Mouse (Mus musculus) midbrain, embryonic 15.5 days (tissue): ENCODE results near the gene Tfb1m. TPM values are rescaled to one million over a fixed set of nuclear protein-coding genes. Genes with fewer than 3 reads are reported as not detected.

Source experiments
- ATAC-seq: fragments of 200-750 bp; cut with Nextera tagmentation; replicated peaks from 2 replicates; pipeline ENCODE4 v1.8.0; 2017; ENCODE audit warnings: moderate TSS enrichment
- H3K27ac ChIP-seq: fragments of 300-500 bp; sonication (generic); 2 replicates; pipeline ENCODE4 v1.5.1; 2015; ENCODE audit warnings: mild to moderate bottlenecking, inconsistent platforms
- H3K27me3 ChIP-seq: fragments of 300-500 bp; sonication (generic); replicated peaks from 2 replicates; pipeline ENCODE4 v1.6.1; 2015; ENCODE audit warnings: inconsistent platforms
- H3K36me3 ChIP-seq: fragments of 300-500 bp; sonication (generic); replicated peaks from 2 replicates; pipeline ENCODE4 v1.6.1; 2015; ENCODE audit warnings: inconsistent platforms
- H3K4me1 ChIP-seq: fragments of 300-500 bp; sonication (generic); 2 replicates; pipeline ENCODE4 v1.6.1; 2015; ENCODE audit warnings: inconsistent platforms
- H3K4me2 ChIP-seq: fragments of 300-500 bp; sonication (generic); 2 replicates; pipeline ENCODE4 v1.6.1; 2015; ENCODE audit warnings: inconsistent platforms, mild to moderate bottlenecking, moderate library complexity
- H3K4me3 ChIP-seq: fragments of 300-500 bp; sonication (generic); 2 replicates; pipeline ENCODE4 v1.5.1; 2015; ENCODE audit warnings: mild to moderate bottlenecking, inconsistent platforms
- H3K9ac ChIP-seq: fragments of 300-500 bp; sonication (generic); 2 replicates; pipeline ENCODE4 v1.6.1; 2015; ENCODE audit warnings: mild to moderate bottlenecking, inconsistent platforms
- H3K9me3 ChIP-seq: fragments of 300-500 bp; sonication (generic); 2 replicates; pipeline ENCODE4 v1.6.1; 2016; ENCODE audit warnings: inconsistent platforms
- WGBS: fragments of 180-500 bp; shearing (Covaris S2); methylation state at CpG from one replicate; pipeline ENCODE4 v1.1.7; 2015; ENCODE audit warnings: mixed read lengths; 5-methylcytosine and 5-hydroxymethylcytosine counted together
- polyA plus RNA-seq: library from polyadenylated mRNA; unstranded; fragments of >200 nt; fragmentation: Nextera tagmentation; extraction: Ambion mirVana; gene quantifications from 2 replicates; pipeline ENCODE4 v1.2.1, GENCODE M21; 2015

Tfb1m gene
- polyA plus RNA-seq, 1 experiment from 2014 or later, result 11.7 TPM

GRCm38 (mm10) chr17:3505711-3506110 lies 51.9 kb downstream of the Tfb1m start:
- H3K9me3 ChIP-seq, result no peaks in the 10 kb centered on the region
- no peak overlapping the region for H3K9ac ChIP-seq
- ATAC-seq, result no peak
- H3K4me1 ChIP-seq, result no peaks in the 10 kb centered on the region
- no peaks in the 10 kb centered on the region for H3K27me3 ChIP-seq
- WGBS, result 81% methylated on average over 1 of the region's 1 CpGs
- H3K4me2 ChIP-seq, result no peak overlapping the region
- no peak overlapping the region for H3K4me3 ChIP-seq
- H3K36me3 ChIP-seq, result no peaks in the 10 kb centered on the region
- H3K27ac ChIP-seq, result no peak overlapping the region

DNA sequence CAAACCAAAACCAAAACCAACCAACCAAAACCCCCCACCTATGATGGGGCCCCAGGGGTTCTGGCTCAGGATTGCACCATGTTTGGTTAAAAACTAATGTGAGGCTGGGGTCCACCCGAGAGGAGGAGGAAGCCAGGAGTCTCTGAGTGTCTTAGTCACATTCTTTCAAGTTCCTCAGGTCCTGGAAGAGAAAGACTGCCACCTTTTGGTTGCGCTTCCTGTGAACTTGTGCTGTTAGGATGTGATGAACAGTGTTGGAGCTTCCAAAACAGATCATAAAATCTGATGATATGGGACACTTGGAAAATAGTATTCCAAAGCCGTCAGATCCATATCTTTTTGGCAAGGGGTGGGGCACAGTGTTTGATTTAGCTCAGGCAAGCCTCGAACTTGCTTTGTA lies 56.6 kb downstream of the Tfb1m start:
- Histone ChIP-seq H3K4me2 (no peak overlapping the region), H3K4me3 (no peak overlapping the region), H3K27me3 (no peaks in the 10 kb centered on the region), H3K4me1 (no peaks in the 10 kb centered on the region), H3K27ac (no peak overlapping the region), H3K36me3 (no peaks in the 10 kb centered on the region), H3K9ac (no peak overlapping the region), H3K9me3 (no peaks in the 10 kb centered on the region)
- WGBS, result 83% methylated on average over 4 of the region's 4 CpGs
- no peak for ATAC-seq

DNA sequence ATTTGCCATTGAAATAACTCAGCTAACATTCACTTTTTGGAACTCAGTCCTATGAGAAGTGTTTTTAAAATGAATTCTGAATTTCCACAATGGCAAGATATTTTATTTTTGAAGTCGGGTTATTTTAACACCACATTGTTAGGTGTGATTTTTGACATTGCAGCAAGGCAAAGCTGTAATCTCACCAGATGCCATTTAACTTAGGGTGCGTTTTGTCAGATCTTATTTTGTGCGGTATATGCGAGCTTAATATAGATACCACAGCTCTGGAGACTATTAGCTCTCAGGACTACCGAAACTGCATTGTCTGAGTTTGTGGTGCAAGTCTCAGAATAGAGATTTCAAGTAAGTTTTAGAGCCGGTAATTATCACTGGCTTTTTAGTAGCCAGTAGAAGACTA lies 57.5 kb downstream of the Tfb1m start:
- Histone ChIP-seq H3K4me2 (no peak overlapping the region), H3K4me3 (no peak overlapping the region), H3K4me1 (no peaks in the 10 kb centered on the region), H3K36me3 (no peaks in the 10 kb centered on the region), H3K9ac (no peak overlapping the region), H3K9me3 (no peaks in the 10 kb centered on the region), H3K27ac (no peak overlapping the region), H3K27me3 (no peaks in the 10 kb centered on the region)
- WGBS, result 92% methylated on average over 6 of the region's 6 CpGs
- ATAC-seq, result no peak

- Histone ChIP-seq H3K4me3 (no peak overlapping the region), H3K9ac (no peak overlapping the region), H3K27me3 (no peaks in the 10 kb centered on the region), H3K36me3 (no peaks in the 10 kb centered on the region), H3K4me1 (no peaks in the 10 kb centered on the region), H3K9me3 (no peaks in the 10 kb centered on the region), H3K27ac (no peak overlapping the region), H3K4me2 (no peak overlapping the region)
- WGBS, result 92% methylated on average over 8 of the region's 8 CpGs
- no peak for ATAC-seq
Measured at GRCm38 (mm10) chr17:3499468-3499867, 58.1 kb downstream of the Tfb1m start.

GRCm38 (mm10) chr17:3498580-3498979 lies 59.0 kb downstream of the Tfb1m start:
- no peaks in the 10 kb centered on the region for H3K36me3 ChIP-seq
- no peak overlapping the region for H3K4me3 ChIP-seq
- H3K4me1 ChIP-seq, result no peaks in the 10 kb centered on the region
- H3K27ac ChIP-seq, result no peak overlapping the region
- WGBS, result 94% methylated on average over 3 of the region's 3 CpGs
- no peak overlapping the region for H3K9ac ChIP-seq
- no peaks in the 10 kb centered on the region for H3K27me3 ChIP-seq
- ATAC-seq, result no peak
- H3K9me3 ChIP-seq, result no peaks in the 10 kb centered on the region
- H3K4me2 ChIP-seq, result no peak overlapping the region

DNA sequence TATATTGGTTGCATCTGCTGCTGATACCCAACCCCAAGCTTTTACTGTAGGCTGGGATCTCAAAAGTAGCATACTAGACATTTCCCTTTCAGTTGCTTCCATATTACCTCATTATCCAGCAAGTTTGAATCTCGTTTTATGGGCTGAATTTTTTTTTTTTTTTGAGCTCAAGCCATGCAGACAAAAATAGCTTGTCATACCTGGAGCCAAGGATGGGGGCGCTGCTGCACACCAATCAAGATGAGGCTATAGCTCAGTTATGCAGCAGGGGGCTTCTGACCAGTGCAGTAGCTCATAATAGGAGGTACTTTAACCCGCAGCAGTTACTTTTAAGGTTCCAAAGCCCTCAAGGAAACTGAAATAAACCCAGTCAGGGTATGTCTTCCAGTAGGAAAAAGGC lies 59.5 kb downstream of the Tfb1m start:
- H3K27me3 ChIP-seq, result no peaks in the 10 kb centered on the region
- 25% methylated on average over 3 of the region's 3 CpGs for WGBS
- H3K9ac ChIP-seq, result no peak overlapping the region
- no peaks in the 10 kb centered on the region for H3K36me3 ChIP-seq
- no peak for ATAC-seq
- no peaks in the 10 kb centered on the region for H3K4me1 ChIP-seq
- H3K9me3 ChIP-seq, result no peaks in the 10 kb centered on the region
- H3K4me2 ChIP-seq, result no peak overlapping the region
- no peak overlapping the region for H3K4me3 ChIP-seq
- H3K27ac ChIP-seq, result no peak overlapping the region

- no peak for ATAC-seq
- 93% methylated on average over 3 of the region's 3 CpGs for WGBS
- H3K9ac ChIP-seq, result no peak overlapping the region
Measured at GRCm38 (mm10) chr17:3496080-3496479, 61.5 kb downstream of the Tfb1m start.

DNA sequence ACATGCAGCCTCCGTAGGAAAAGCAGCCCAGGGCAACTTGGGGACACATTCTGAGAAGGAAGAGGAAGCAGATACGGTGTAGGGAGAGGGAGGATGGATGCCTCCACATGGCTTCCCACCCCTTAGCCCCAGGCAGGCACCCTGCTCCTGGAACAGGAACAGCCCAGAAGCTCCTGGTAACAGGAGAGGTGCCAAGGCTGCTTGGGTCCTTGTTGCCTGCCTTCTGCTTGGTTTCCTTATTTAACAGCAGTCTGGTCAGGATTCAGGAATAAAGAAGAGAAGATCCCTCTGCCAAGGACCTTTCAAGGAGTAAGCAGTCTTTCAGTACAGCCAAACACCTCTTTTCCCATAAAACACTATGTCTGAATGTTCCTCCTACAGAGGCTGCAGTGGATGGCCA lies 62.0 kb downstream of the Tfb1m start:
- WGBS, result 78% methylated on average over 2 of the region's 2 CpGs
- no peaks in the 10 kb centered on the region for H3K9me3 ChIP-seq
- no peaks in the 10 kb centered on the region for H3K27me3 ChIP-seq
- H3K36me3 ChIP-seq, result no peaks in the 10 kb centered on the region
- no peaks in the 10 kb centered on the region for H3K4me1 ChIP-seq
- H3K4me3 ChIP-seq, result no peak overlapping the region
- ATAC-seq, result no peak
- no peak overlapping the region for H3K27ac ChIP-seq
- H3K9ac ChIP-seq, result no peak overlapping the region
- H3K4me2 ChIP-seq, result no peak overlapping the region

More at GRCm38 (mm10) chr17:3496080-3496479, 61.5 kb downstream of the Tfb1m start:
- H3K27me3 ChIP-seq, result no peaks in the 10 kb centered on the region
- no peaks in the 10 kb centered on the region for H3K4me1 ChIP-seq
- no peaks in the 10 kb centered on the region for H3K9me3 ChIP-seq
- H3K36me3 ChIP-seq, result no peaks in the 10 kb centered on the region
- no peak overlapping the region for H3K4me2 ChIP-seq
- no peak overlapping the region for H3K4me3 ChIP-seq
- H3K27ac ChIP-seq, result no peak overlapping the region

GRCm38 (mm10) chr17:3491667-3492066 lies 65.9 kb downstream of the Tfb1m start:
- WGBS, result 90% methylated on average over 6 of the region's 6 CpGs
- no peaks in the 10 kb centered on the region for H3K9me3 ChIP-seq
- H3K4me3 ChIP-seq, result no peak overlapping the region
- H3K27ac ChIP-seq, result no peak overlapping the region
- H3K4me1 ChIP-seq, result no peaks in the 10 kb centered on the region
- no peaks in the 10 kb centered on the region for H3K36me3 ChIP-seq
- H3K9ac ChIP-seq, result no peak overlapping the region
- H3K4me2 ChIP-seq, result no peak overlapping the region
- ATAC-seq, result no peak
- H3K27me3 ChIP-seq, result no peaks in the 10 kb centered on the region

- Histone ChIP-seq H3K27me3 (no peaks in the 10 kb centered on the region), H3K9me3 (no peaks in the 10 kb centered on the region), H3K4me1 (no peaks in the 10 kb centered on the region), H3K4me3 (no peak overlapping the region), H3K36me3 (no peaks in the 10 kb centered on the region), H3K27ac (no peak overlapping the region), H3K4me2 (no peak overlapping the region), H3K9ac (no peak overlapping the region)
- WGBS, result 68% methylated on average over 5 of the region's 5 CpGs
- ATAC-seq, result no peak
Measured at GRCm38 (mm10) chr17:3491065-3491464, 66.5 kb downstream of the Tfb1m start.

GRCm38 (mm10) chr17:3490216-3490895 lies 67.2 kb downstream of the Tfb1m start:
- Histone ChIP-seq H3K9ac (no peak overlapping the region), H3K4me2 (no peak overlapping the region), H3K27ac (no peak overlapping the region), H3K9me3 (no peaks in the 10 kb centered on the region), H3K36me3 (no peaks in the 10 kb centered on the region), H3K4me1 (no peaks in the 10 kb centered on the region), H3K27me3 (no peaks in the 10 kb centered on the region), H3K4me3 (no peak overlapping the region)
- 87% methylated on average over 11 of the region's 11 CpGs for WGBS
- no peak for ATAC-seq

- no peak for ATAC-seq
- Histone ChIP-seq H3K4me2 (no peak overlapping the region), H3K27ac (no peak overlapping the region), H3K9me3 (no peaks in the 10 kb centered on the region), H3K36me3 (no peaks in the 10 kb centered on the region), H3K27me3 (no peaks in the 10 kb centered on the region), H3K4me1 (no peaks in the 10 kb centered on the region), H3K4me3 (no peak overlapping the region), H3K9ac (no peak overlapping the region)
- 73% methylated on average over 12 of the region's 12 CpGs for WGBS
Measured at GRCm38 (mm10) chr17:3487721-3488601, 69.6 kb downstream of the Tfb1m start.

- Histone ChIP-seq H3K27ac (no peak overlapping the region), H3K4me2 (no peak overlapping the region), H3K4me3 (no peak overlapping the region), H3K4me1 (no peaks in the 10 kb centered on the region), H3K27me3 (no peaks in the 10 kb centered on the region), H3K9me3 (no peaks in the 10 kb centered on the region), H3K36me3 (no peaks in the 10 kb centered on the region), H3K9ac (no peak overlapping the region)
- WGBS, result 92% methylated on average over 4 of the region's 4 CpGs
- ATAC-seq, result no peak
Measured at GRCm38 (mm10) chr17:3487211-3487610, 70.4 kb downstream of the Tfb1m start.
